Mouse (Mus musculus) monocyte, adult 59 days (primary cell): Measurements from ENCODE around the gene Spag9. TPM values are rescaled to one million over a fixed set of nuclear protein-coding genes. Genes with fewer than 3 reads are reported as not detected.

Source experiments
- total RNA-seq, 2 experiments: library from RNA; stranded (reverse); gene quantifications; one replicate each; pipeline ENCODE4 v1.2.4; 2023

Spag9 gene
- total RNA-seq = 100 to 1,000 TPM; 149 to 199 TPM

GRCm38 (mm10) chr11:93995720-93996305 lies at the start of gene Spag9:
Spag9 (plus strand) TSS chr11:93996091.

GRCm38 (mm10) chr11:93956159-93956558 lies 39.7 kb upstream of the Spag9 start, which contains the start of gene Nme2:
Nme2 (minus strand) TSS chr11:93956259.

GRCm38 (mm10) chr11:93968005-93968847 lies 27.7 kb upstream of the Spag9 start, which contains the start of the genes Gm20390 and Nme1:
Gm20390 (minus strand) TSS chr11:93968293.
Nme1 (minus strand) TSS chr11:93968521.

Other genes with a start within 250 kb of the Spag9 start
- gene Utp18, start 110.3 kb upstream of the Spag9 start, total RNA-seq = 10 to 100 TPM; 47.0 to 48.7 TPM
- 10 to 100 TPM; 77.2 to 98.3 TPM for gene Mbtd1, start 110.2 kb upstream of the Spag9 start, total RNA-seq
- gene Nme2, start 39.8 kb upstream of the Spag9 start, total RNA-seq = 100 to 1,000 TPM; 198 to 221 TPM
- 10 to 100 TPM; 35.5 to 38.2 TPM for gene Gm20390, start 27.8 kb upstream of the Spag9 start, total RNA-seq
- gene Nme1, start 27.6 kb upstream of the Spag9 start, total RNA-seq = 10 to 100 TPM; 12.8 to 23.7 TPM
- gene Tob1, start 215.4 kb downstream of the Spag9 start, total RNA-seq = 10 to 100 TPM; 35.8 to 38.3 TPM
- under 1 TPM in 1 of 2 experiments, not detected in 1; 0.13 TPM for gene Wfikkn2, start 249.9 kb downstream of the Spag9 start, total RNA-seq